Mouse (Mus musculus) yolk sac, embryonic 10.5 days (tissue): Measurements from ENCODE around the gene Ttll4.

Source experiments
- DNase-seq: peaks from one replicate; pipeline ENCODE4 v3.0.0-alpha.2; 2017; ENCODE audit warnings: low spot score

Gene Ttll4

DNA sequence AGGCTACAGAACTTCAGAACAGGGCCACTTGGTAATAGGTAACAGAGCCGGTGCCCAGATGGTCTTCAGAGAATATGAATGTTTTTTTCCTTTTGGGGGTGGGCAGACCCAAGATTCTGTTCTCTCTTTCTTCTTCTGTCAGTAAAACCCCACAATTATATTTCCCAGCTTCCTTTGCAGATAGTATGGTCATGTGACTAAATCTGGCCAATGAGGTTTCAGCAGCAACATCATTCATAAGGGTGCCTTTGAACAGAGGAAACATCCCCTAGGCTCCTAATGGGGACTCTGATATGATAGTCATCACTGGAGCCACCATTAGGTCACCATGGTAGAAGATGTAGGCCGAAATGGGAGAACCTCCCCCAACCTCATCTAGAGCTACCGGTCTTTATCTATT is 91.3 kb downstream of the Ttll4 start:
- no peak for DNase-seq
